Mouse (Mus musculus) heart, adult 2 months (tissue): Measurements from ENCODE around the gene Dnajb11.

ENCODE experiments used
- CTCF ChIP-seq: fragments of 200-600 bp; IDR thresholded peaks from 2 replicates; pipeline ENCODE4 v1.8.1; 2022; ENCODE audit warnings: antibody characterized with exemption, mild to moderate bottlenecking, moderate library complexity
- POLR2A ChIP-seq: fragments of 200-500 bp; IDR thresholded peaks from 2 replicates; pipeline ENCODE4 v1.6.1; 2011; ENCODE audit warnings: mild to moderate bottlenecking, low read depth, low read length, control low read depth; ENCODE audit not compliant: insufficient read depth

DNA sequence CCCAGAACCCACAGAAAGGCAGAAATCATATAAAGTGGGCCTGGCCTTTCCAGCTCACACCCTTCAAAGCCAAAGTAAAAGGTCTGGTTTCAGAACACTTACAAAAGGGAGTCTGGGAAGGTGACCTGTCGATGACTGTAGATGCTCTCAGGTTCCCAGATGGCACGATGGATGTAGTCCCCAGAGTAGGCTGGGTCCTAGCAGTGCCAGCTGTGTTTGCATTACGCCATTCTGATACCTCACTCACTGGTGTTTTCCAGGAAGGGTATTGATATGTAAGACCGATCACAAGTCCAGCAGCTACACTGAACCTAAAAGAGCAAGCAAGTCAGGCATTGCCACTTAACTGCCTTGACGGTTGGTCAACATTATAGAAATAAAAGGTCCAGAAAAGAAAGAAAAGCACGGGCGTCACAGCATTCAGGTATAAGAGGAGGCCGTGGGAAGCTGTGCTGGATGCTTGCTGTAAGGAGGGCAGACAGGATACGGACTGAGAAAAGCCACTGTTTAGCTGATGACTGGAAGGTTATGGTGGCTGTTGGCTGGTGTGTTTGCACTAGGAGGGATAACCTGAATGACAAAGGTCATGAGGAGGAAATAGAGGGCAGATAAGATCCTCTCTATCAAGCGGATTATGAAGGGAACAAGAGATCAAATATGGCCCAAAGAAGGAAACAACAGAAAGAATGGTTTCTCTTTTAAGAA, 42.4 kb downstream of the Dnajb11 start:
- TF ChIP-seq POLR2A (no peak), CTCF (no peak)
